Mouse (Mus musculus) fibroblast of lung, adult 2 months (primary cell): ENCODE measurements around the gene Calml4.
A peak's percentile ranks its signal among the peaks of the same experiment; 100 is the strongest.
"Not testable (repeated sequence)": the region's sequence is repeated elsewhere in the genome, so short reads cannot be mapped to it uniquely, and the experiment has no call there.

Source experiments
- DNase-seq: peaks from one replicate; pipeline ENCODE4 v3.0.0-alpha.2; 2011; ENCODE audit warnings: low read depth

Calml4 gene

DNA sequence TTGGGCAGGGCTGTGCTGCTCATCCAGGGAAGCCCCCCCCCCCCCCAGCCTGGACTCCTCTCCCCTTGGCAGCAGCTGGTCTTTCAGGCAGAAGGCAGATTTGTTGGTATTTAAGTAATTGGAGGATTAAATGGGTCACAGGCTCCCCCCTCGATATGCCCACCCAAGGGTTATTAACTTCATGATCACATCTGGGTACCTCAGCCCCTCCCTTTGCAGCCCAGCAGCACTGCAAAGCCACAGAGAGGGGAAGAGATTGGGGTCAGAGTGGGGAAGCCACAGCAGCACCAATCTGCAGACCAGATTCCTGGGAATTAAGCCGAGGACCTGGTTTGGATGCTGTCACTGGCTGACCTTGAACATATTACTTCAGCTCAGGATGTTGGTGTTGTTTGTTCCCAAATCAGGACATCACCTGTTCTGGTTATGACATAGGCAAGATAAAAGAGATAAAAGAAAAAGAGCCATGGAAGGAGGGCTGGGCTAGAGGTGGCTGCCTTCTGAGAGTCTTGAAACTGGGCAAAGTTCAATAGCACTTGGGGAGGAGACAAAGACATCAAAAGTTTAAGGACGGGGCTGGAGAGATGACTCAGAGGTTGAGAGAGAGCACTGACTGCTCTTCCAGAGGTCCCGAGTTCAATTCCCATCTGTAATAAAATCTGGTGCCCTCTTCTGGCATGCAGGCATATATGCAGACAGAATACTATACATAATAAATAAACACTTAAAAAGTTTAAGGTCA lies 22.0 kb upstream of the Calml4 start:
- DNase-seq: no peak

- DNase-seq: no peak
Observed at GRCm38 (mm10) chr9:62837611-62838010, 20.3 kb upstream of the Calml4 start.

DNA sequence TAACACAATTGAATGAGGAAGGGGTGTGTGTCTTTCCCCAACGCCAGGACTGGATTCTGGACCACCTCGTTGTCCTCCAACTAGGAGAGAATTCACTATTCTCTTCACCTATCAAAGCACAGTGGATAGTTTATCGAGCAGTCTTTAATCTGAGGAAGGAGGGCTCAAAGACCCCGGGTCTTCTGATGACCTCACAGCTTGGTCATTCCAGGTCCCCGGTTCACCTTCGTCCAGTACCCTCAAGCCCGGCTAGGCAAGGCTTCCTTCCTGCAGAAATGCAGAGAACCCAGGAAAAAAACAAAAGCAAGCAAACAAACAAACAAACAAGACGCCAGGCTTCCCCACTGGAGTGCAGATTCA lies 19.8 kb upstream of the Calml4 start:
- no peak for DNase-seq

DNA sequence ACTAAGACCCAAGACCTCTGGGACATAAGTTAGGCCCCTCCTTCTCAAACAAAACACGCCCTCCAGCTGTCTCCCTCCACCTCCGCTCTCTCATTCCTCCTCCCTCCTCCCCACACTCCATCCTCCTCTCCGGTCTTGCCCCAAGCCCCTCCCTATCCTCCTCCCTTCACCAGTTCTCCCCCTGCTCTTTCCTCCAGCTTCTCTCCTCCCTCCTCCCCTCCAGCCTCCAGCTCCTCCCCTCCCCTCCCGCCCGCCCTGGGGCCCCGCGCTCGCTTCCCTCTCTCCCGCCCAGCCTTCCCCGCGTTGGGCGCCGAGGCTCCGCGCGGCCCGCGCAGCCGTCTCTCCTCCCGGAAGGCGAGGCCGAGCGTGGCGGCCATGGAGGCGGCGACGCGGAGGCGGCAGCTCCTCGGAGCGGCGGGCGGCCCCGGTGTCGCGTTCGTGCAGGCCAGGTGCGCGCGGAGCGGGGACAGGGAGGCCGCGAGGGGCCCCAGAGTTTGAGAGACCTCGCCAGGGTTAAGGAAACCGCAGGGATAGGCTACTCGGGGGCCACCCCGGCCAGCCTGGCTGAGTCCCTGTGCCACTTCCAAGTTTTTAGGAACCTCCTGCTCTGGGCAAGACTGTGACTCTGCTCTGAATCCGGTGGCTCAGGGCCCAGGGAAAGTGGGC lies 19.2 kb upstream of the Calml4 start, which contains the start of gene Cln6:
Cln6 (plus strand) TSS at position 280 of the 666 bp plus-strand sequence.
- peak; percentile 58 for DNase-seq

- DNase-seq: no peak
Observed at GRCm38 (mm10) chr9:62839172-62839770, 18.6 kb upstream of the Calml4 start.

DNA sequence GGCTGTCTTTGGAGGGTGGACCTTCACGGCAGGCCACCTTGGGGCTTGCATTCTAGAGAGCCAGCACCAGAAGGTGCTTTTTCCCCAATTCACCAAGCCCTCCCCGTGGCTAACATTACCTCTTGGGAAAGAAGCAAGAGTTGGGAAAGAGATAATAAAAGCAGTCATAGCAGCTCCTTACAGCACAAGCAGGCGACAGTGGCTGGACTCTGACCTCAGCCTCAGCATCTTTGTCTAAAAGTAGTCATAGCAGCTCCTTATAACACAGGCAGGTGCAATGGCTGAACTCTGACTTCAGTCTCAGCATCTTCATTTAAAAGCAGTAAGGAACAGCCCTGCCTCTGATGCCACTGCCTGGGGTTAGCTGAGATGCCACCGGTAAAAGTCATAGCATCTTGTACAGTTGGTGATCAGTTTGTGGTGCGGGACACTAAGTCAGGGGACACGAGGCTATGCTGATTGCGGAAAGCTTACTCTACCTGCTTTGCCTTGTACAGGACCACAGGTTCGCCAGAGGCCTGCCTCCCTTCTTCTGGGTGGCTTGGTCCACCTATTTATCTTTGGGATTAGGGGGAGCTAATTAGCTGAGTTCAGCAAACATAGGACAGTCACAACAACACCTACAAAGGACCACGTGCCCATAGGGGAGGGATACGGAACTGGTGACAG lies 14.4 kb upstream of the Calml4 start:
- no peak for DNase-seq

- no peak for DNase-seq
Observed at GRCm38 (mm10) chr9:62844461-62844860, 13.4 kb upstream of the Calml4 start.

DNA sequence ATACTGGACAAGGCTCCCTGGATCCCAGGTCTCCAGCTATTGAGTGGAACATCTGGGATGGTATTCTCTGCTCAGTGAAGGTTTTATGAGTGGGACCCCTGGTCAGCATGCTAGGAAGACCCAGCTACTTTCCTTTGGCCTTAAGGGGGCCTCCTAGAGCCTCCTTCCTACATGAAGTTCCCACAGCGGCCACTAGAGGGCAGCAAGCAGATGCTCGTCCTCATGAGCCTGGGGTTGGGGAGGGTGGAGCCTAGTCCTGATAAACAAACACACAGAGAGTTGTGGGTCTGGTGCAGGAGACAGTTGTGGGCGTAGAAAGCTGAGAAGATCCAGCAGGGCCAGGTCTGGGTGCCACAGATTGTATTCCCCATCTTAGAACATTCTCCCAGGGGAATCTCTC lies 10.2 kb upstream of the Calml4 start:
- peak; percentile 57 for DNase-seq

GRCm38 (mm10) chr9:62848641-62849040 lies 9.2 kb upstream of the Calml4 start:
- no peak for DNase-seq

GRCm38 (mm10) chr9:62851571-62851970 lies 6.3 kb upstream of the Calml4 start:
- no peak for DNase-seq

DNA sequence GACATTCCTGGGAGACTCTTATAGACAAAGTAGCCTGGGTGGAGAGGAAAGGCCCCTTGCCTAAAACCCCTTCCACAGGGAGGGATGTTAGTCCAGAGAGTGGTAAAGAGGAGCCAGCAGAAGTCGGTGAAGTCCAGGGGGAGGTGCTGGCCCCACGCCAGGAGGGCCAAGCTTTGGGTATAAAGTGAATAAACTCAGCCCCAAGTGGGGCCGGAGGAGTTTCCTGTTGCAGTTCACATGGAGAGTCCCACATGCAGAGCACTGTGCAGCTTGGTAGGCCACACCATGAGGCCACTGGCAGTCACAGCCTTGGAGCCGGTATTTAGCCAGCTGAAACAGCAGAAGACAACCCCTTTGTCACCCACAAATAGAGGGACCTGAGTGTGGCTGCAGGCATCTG lies 3.4 kb upstream of the Calml4 start:
- no peak for DNase-seq

DNA sequence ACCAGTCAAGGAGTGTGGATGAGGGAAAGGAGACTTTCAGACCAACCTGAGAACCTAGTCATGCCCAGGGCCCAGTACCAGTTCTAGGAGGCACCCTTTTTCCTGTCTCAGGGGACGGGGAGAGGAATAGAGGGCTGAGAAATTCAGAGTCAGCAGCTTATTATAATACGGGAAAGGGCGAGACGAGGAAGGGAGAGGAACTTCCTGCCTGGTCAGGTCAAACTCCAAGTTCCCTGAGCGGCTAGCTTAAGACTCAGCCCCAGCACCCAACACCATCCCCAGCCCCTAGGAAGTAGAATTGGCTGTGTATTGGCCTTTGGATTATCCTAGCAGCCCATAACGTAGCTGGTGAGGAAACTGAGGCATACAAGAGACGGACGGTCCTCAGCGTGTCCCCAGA lies 664 bp upstream of the Calml4 start:
- no peak for DNase-seq

- no peak for DNase-seq
Observed at GRCm38 (mm10) chr9:62858266-62859019, 563 bp downstream of the Calml4 start.

GRCm38 (mm10) chr9:62860102-62860501 lies 2.2 kb downstream of the Calml4 start:
- DNase-seq: not testable (repeated sequence)

- DNase-seq: no peak
Observed at GRCm38 (mm10) chr9:62860866-62861265, 3.0 kb downstream of the Calml4 start.

DNA sequence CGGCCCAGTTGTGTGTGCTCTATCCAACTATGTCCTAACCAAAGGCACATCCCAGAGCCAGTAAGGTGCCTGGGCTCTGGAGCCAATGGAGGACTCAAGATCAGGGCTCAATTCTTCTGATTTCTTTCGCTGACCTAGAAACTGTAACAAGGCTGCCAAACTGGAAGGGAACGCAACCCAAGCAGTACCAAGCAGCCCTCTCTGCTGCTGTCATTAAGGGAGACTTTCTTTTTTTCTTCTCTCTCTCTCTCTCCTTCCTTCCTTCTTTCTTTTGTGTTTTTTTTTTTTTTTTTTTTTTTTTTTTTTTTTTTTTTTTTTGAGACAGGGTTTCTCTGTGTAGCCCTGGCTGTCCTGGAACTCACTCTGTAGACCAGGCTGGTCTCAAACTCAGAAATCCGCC lies 11.4 kb downstream of the Calml4 start:
- DNase-seq: not testable (repeated sequence)

GRCm38 (mm10) chr9:62870728-62871127 lies 12.8 kb downstream of the Calml4 start:
- no peak for DNase-seq

GRCm38 (mm10) chr9:62876966-62877616 lies 19.2 kb downstream of the Calml4 start:
- DNase-seq: no peak

DNA sequence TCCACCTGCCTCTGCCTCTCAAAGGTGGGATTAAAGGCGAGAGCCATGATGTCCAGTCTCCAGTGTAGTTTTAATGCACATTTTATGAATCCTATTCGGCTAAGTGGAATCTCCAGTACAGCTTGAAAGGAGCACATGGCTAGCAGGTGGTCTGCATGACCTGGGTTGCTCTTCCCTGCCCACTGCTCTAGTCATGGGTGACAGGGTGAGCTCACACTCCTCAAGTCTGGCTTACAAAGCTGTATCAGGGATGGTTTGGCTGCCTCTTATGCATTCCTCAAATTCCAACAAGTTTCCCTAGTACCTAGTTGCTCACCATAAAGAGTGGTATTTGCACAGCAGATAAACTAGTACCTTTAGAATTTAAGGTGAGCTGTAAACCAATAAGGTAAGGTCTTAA lies 19.9 kb downstream of the Calml4 start:
- no peak for DNase-seq

DNA sequence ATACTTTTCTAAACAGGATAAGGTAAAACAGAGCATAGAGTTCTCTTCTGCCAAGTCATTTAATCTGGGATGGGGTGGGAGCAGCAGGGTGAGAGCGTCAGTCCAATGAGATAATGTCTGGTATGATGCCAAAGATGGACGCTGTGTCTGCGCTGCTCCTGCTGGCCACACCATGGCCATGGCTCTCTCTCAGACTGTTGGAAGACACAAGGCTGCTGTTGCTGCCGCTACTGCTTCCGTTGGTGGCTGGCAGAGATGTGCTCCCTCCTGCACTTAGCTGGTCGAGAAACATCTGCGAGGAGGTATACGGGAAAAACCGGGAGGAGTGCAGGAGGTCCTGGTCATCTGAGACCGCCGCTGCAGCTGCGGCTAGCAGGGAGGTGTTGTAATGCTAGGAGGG lies 24.0 kb downstream of the Calml4 start:
- no peak for DNase-seq

GRCm38 (mm10) chr9:62894486-62894885 lies 36.6 kb downstream of the Calml4 start:
- DNase-seq: no peak

- DNase-seq: no peak
Observed at GRCm38 (mm10) chr9:62901736-62902135, 43.9 kb downstream of the Calml4 start.
